Mouse (Mus musculus): ENCODE measurements around the gene Zfp503. TPM values are rescaled to one million over a fixed set of nuclear protein-coding genes. Genes with fewer than 3 reads are reported as not detected.

The Zfp503 gene
- polyA plus RNA-seq (2012; rRNA removed): 8.8 and 13.9 TPM in 2 replicates

GRCm38 (mm10) chr14:21989291-21989913 is at the start of gene Zfp503:
Gene Zfp503 (minus strand): TSS chr14:21989601.
- H3K27me3 ChIP-seq (ENCODE audit: control insufficient read depth, insufficient read depth, low read length): peaks cover 32% of the 10 kb centered on the region
- WGBS: 4% methylated on average over 37 of the region's 37 CpGs
- peak within 1 kb of the TSS; percentile 53 for H3K27ac ChIP-seq (ENCODE audit: insufficient read depth, low read length)
- H3K4me3 ChIP-seq (ENCODE audit: extremely low read depth, insufficient read depth, insufficient read length): peak within 1 kb of the TSS; percentile 29
- H3K36me3 ChIP-seq (ENCODE audit: control insufficient read depth, insufficient read depth, low read length): 0 out of 2 replicates have a peak, but pooled peaks cover 2% of the 10 kb centered on the region
- TF ChIP-seq CTCF (IDR thresholded peaks at IDR 0.05; ENCODE audit: extremely low read depth, insufficient read depth, insufficient read length, insufficient replicate concordance): no peak
- no peak for TF ChIP-seq POLR2A (IDR thresholded peaks at IDR 0.05; ENCODE audit: low read depth, low read length)
- no peak for DNase-seq (ENCODE audit: low read depth in 1 of 2, low spot score in 2 of 2)
- peaks cover 7% of the 10 kb centered on the region; the same call in 1 of the 2 replicates for H3K4me1 ChIP-seq (ENCODE audit: control insufficient read depth, insufficient read depth, insufficient read length)

GRCm38 (mm10) chr14:22037498-22038131 is 48.2 kb upstream of the Zfp503 start:
- no peaks in the 10 kb centered on the region for H3K36me3 ChIP-seq (ENCODE audit: control insufficient read depth, insufficient read depth, low read length)
- H3K4me3 ChIP-seq (ENCODE audit: extremely low read depth, insufficient read depth, insufficient read length): no peak overlapping the region
- DNase-seq (ENCODE audit: low read depth in 1 of 2, low spot score in 2 of 2): no peak
- WGBS: 89% methylated on average over 16 of the region's 16 CpGs
- no peak for TF ChIP-seq CTCF (IDR thresholded peaks at IDR 0.05; ENCODE audit: extremely low read depth, insufficient read depth, insufficient read length, insufficient replicate concordance)
- no peak for TF ChIP-seq POLR2A (IDR thresholded peaks at IDR 0.05; ENCODE audit: low read depth, low read length)
- no peaks in the 10 kb centered on the region for H3K27me3 ChIP-seq (ENCODE audit: control insufficient read depth, insufficient read depth, low read length)
- no peaks in the 10 kb centered on the region for H3K4me1 ChIP-seq (ENCODE audit: control insufficient read depth, insufficient read depth, insufficient read length)
- no peak overlapping the region for H3K27ac ChIP-seq (ENCODE audit: insufficient read depth, low read length)

GRCm38 (mm10) chr14:22036802-22037497 is 47.5 kb upstream of the Zfp503 start:
- Histone ChIP-seq H3K4me1 (ENCODE audit: control insufficient read depth, insufficient read depth, insufficient read length) (no peaks in the 10 kb centered on the region), H3K27ac (ENCODE audit: insufficient read depth, low read length) (no peak overlapping the region), H3K36me3 (ENCODE audit: control insufficient read depth, insufficient read depth, low read length) (no peaks in the 10 kb centered on the region), H3K27me3 (ENCODE audit: control insufficient read depth, insufficient read depth, low read length) (no peaks in the 10 kb centered on the region), H3K4me3 (ENCODE audit: extremely low read depth, insufficient read depth, insufficient read length) (no peak overlapping the region)
- no peak for TF ChIP-seq POLR2A (IDR thresholded peaks at IDR 0.05; ENCODE audit: low read depth, low read length)
- TF ChIP-seq CTCF (IDR thresholded peaks at IDR 0.05; ENCODE audit: extremely low read depth, insufficient read depth, insufficient read length, insufficient replicate concordance): no peak
- WGBS: 89% methylated on average over 12 of the region's 12 CpGs
- no peak for DNase-seq (ENCODE audit: low read depth in 1 of 2, low spot score in 2 of 2)

GRCm38 (mm10) chr14:22036338-22036737 is 46.9 kb upstream of the Zfp503 start:
- H3K27ac ChIP-seq (ENCODE audit: insufficient read depth, low read length): no peak overlapping the region
- no peak overlapping the region for H3K4me3 ChIP-seq (ENCODE audit: extremely low read depth, insufficient read depth, insufficient read length)
- TF ChIP-seq CTCF (IDR thresholded peaks at IDR 0.05; ENCODE audit: extremely low read depth, insufficient read depth, insufficient read length, insufficient replicate concordance): no peak
- no peak for TF ChIP-seq POLR2A (IDR thresholded peaks at IDR 0.05; ENCODE audit: low read depth, low read length)
- no peaks in the 10 kb centered on the region for H3K4me1 ChIP-seq (ENCODE audit: control insufficient read depth, insufficient read depth, insufficient read length)
- no peaks in the 10 kb centered on the region for H3K27me3 ChIP-seq (ENCODE audit: control insufficient read depth, insufficient read depth, low read length)
- 94% methylated on average over 6 of the region's 6 CpGs for WGBS
- H3K36me3 ChIP-seq (ENCODE audit: control insufficient read depth, insufficient read depth, low read length): no peaks in the 10 kb centered on the region
- DNase-seq (ENCODE audit: low read depth in 1 of 2, low spot score in 2 of 2): no peak

GRCm38 (mm10) chr14:22035900-22036299 is 46.5 kb upstream of the Zfp503 start:
- H3K27me3 ChIP-seq (ENCODE audit: control insufficient read depth, insufficient read depth, low read length): no peaks in the 10 kb centered on the region
- WGBS: 80% methylated on average over 3 of the region's 3 CpGs
- no peak overlapping the region for H3K27ac ChIP-seq (ENCODE audit: insufficient read depth, low read length)
- H3K36me3 ChIP-seq (ENCODE audit: control insufficient read depth, insufficient read depth, low read length): no peaks in the 10 kb centered on the region
- H3K4me1 ChIP-seq (ENCODE audit: control insufficient read depth, insufficient read depth, insufficient read length): no peaks in the 10 kb centered on the region
- DNase-seq (ENCODE audit: low read depth in 1 of 2, low spot score in 2 of 2): no peak
- no peak for TF ChIP-seq CTCF (IDR thresholded peaks at IDR 0.05; ENCODE audit: extremely low read depth, insufficient read depth, insufficient read length, insufficient replicate concordance)
- TF ChIP-seq POLR2A (IDR thresholded peaks at IDR 0.05; ENCODE audit: low read depth, low read length): no peak
- H3K4me3 ChIP-seq (ENCODE audit: extremely low read depth, insufficient read depth, insufficient read length): no peak overlapping the region

- Histone ChIP-seq H3K4me3 (ENCODE audit: extremely low read depth, insufficient read depth, insufficient read length) (no peak overlapping the region), H3K27ac (ENCODE audit: insufficient read depth, low read length) (no peak overlapping the region), H3K4me1 (ENCODE audit: control insufficient read depth, insufficient read depth, insufficient read length) (no peaks in the 10 kb centered on the region), H3K36me3 (ENCODE audit: control insufficient read depth, insufficient read depth, low read length) (no peaks in the 10 kb centered on the region), H3K27me3 (ENCODE audit: control insufficient read depth, insufficient read depth, low read length) (no peaks in the 10 kb centered on the region)
- no peak for TF ChIP-seq POLR2A (IDR thresholded peaks at IDR 0.05; ENCODE audit: low read depth, low read length)
- no peak for TF ChIP-seq CTCF (IDR thresholded peaks at IDR 0.05; ENCODE audit: extremely low read depth, insufficient read depth, insufficient read length, insufficient replicate concordance)
- WGBS: 36% methylated on average over 4 of the region's 4 CpGs
- DNase-seq (ENCODE audit: low read depth in 1 of 2, low spot score in 2 of 2): no peak
These were observed 34.1 kb upstream of the Zfp503 start for GRCm38 (mm10) chr14:22023533-22023932.

Data from spleen, adult 2 months (tissue).